Mouse (Mus musculus) heart, embryonic 13.5 days (tissue): ENCODE data around the gene Gm3336. TPM values are rescaled to one million over a fixed set of nuclear protein-coding genes. Genes with fewer than 3 reads are reported as not detected.

Experiments used
- ATAC-seq: fragments of 200-750 bp; cut with Nextera tagmentation; 2 replicates; pipeline ENCODE4 v1.8.0; 2017; ENCODE audit warnings: moderate TSS enrichment; ENCODE audit not compliant: insufficient number of reproducible peaks, low FRiP score, low TSS enrichment; ENCODE audit errors: extremely low read depth
- H3K27ac ChIP-seq: fragments of 300-500 bp; sonication (generic); replicated peaks from 2 replicates; pipeline ENCODE4 v1.5.1; 2015; ENCODE audit warnings: moderate library complexity, mild to moderate bottlenecking, inconsistent platforms
- H3K27me3 ChIP-seq: fragments of 300-500 bp; sonication (generic); replicated peaks from 2 replicates; pipeline ENCODE4 v1.6.1; 2015; ENCODE audit warnings: mild to moderate bottlenecking, inconsistent platforms
- H3K36me3 ChIP-seq: fragments of 300-500 bp; sonication (generic); 2 replicates; pipeline ENCODE4 v1.6.1; 2015; ENCODE audit warnings: mild to moderate bottlenecking, inconsistent platforms
- H3K4me1 ChIP-seq: fragments of 300-500 bp; sonication (generic); 2 replicates; pipeline ENCODE4 v1.6.1; 2015; ENCODE audit warnings: inconsistent platforms
- H3K4me2 ChIP-seq: fragments of 300-500 bp; sonication (generic); 2 replicates; pipeline ENCODE4 v1.6.1; 2015; ENCODE audit warnings: inconsistent platforms, mild to moderate bottlenecking, moderate library complexity
- H3K4me3 ChIP-seq: fragments of 300-500 bp; sonication (generic); 2 replicates; pipeline ENCODE4 v1.5.1; 2015; ENCODE audit warnings: moderate library complexity, mild to moderate bottlenecking, inconsistent platforms
- H3K9ac ChIP-seq: fragments of 300-500 bp; sonication (generic); 2 replicates; pipeline ENCODE4 v1.6.1; 2015; ENCODE audit warnings: inconsistent platforms, mild to moderate bottlenecking, moderate library complexity
- H3K9me3 ChIP-seq: fragments of 300-500 bp; sonication (generic); 2 replicates; pipeline ENCODE4 v1.6.1; 2016; ENCODE audit warnings: inconsistent platforms
- WGBS: fragments of 180-500 bp; shearing (Covaris S2); methylation state at CpG from one replicate; pipeline ENCODE4 v1.1.7; 2015; ENCODE audit warnings: mixed read lengths; 5-methylcytosine and 5-hydroxymethylcytosine counted together
- polyA plus RNA-seq: library from polyadenylated mRNA; unstranded; fragments of >200 nt; fragmentation: Nextera tagmentation; extraction: Ambion mirVana; gene quantifications from 2 replicates; pipeline ENCODE4 v1.2.1, GENCODE M21; 2015

Gm3336 gene
- polyA plus RNA-seq, result not detected in 2 replicates

GRCm38 (mm10) chr8:70718297-70718696, at the start of gene Gm3336:
Gene Gm3336, plus strand, starts transcription at chr8:70718543.
- Histone ChIP-seq H3K4me1 (no peaks in the 10 kb centered on the region), H3K27me3 (peaks cover 54% of the 10 kb centered on the region), H3K36me3 (no peaks in the 10 kb centered on the region), H3K4me2 (no peak within 1 kb of the TSS), H3K4me3 (no peak within 1 kb of the TSS), H3K27ac (no peak within 1 kb of the TSS), H3K9me3 (no peaks in the 10 kb centered on the region), H3K9ac (no peak within 1 kb of the TSS)
- no peak for ATAC-seq
- WGBS, result 2% methylated on average over 19 of the region's 19 CpGs

- H3K36me3 ChIP-seq, result 0 out of 2 replicates have a peak, but pooled peaks cover 4% of the 10 kb centered on the region
- H3K4me3 ChIP-seq, result no peak overlapping the region
- ATAC-seq, result no peak
- H3K9ac ChIP-seq, result no peak overlapping the region
- H3K27me3 ChIP-seq, result no peaks in the 10 kb centered on the region
- 63% methylated on average over 10 of the region's 10 CpGs for WGBS
- H3K9me3 ChIP-seq, result no peaks in the 10 kb centered on the region
- H3K4me2 ChIP-seq, result no peak overlapping the region
- peaks cover 34% of the 10 kb centered on the region for H3K4me1 ChIP-seq
- H3K27ac ChIP-seq, result no peak overlapping the region; the same call in 1 of the 2 replicates
These were observed 46.6 kb upstream of the Gm3336 start for GRCm38 (mm10) chr8:70671615-70672324.

GRCm38 (mm10) chr8:70672325-70673078, 45.8 kb upstream of the Gm3336 start:
- peak overlapping the region; percentile 83 for H3K9ac ChIP-seq
- H3K27me3 ChIP-seq, result no peaks in the 10 kb centered on the region
- no peaks in the 10 kb centered on the region for H3K9me3 ChIP-seq
- H3K4me2 ChIP-seq, result peak overlapping the region; percentile 72
- peak overlapping the region; percentile 74 for H3K4me3 ChIP-seq
- WGBS, result 34% methylated on average over 19 of the region's 19 CpGs
- ATAC-seq, result no peak
- H3K27ac ChIP-seq, result peak overlapping the region; percentile 96
- H3K4me1 ChIP-seq, result peaks cover 31% of the 10 kb centered on the region
- H3K36me3 ChIP-seq, result peaks cover 11% of the 10 kb centered on the region

- peak within 1 kb of the TSS; percentile 74 for H3K4me3 ChIP-seq
- ATAC-seq, result peak; percentile 90
- peak within 1 kb of the TSS; percentile 83 for H3K9ac ChIP-seq
- H3K9me3 ChIP-seq, result no peaks in the 10 kb centered on the region
- H3K4me1 ChIP-seq, result peaks cover 31% of the 10 kb centered on the region
- H3K36me3 ChIP-seq, result peaks cover 19% of the 10 kb centered on the region
- no peaks in the 10 kb centered on the region for H3K27me3 ChIP-seq
- H3K4me2 ChIP-seq, result peak within 1 kb of the TSS; percentile 72
- under 1% methylated on average over 60 of the region's 60 CpGs for WGBS
- H3K27ac ChIP-seq, result peak within 1 kb of the TSS; percentile 96
These were observed 45.1 kb upstream of the Gm3336 start, which contains the start of gene Lsm4 for GRCm38 (mm10) chr8:70673079-70673856. Gene Lsm4, plus strand, starts transcription at chr8:70673248.

GRCm38 (mm10) chr8:70674109-70674508, 44.2 kb upstream of the Gm3336 start:
- Histone ChIP-seq H3K4me3 (peak overlapping the region; percentile 74), H3K9ac (peak overlapping the region; percentile 81), H3K4me1 (peaks cover 32% of the 10 kb centered on the region), H3K27me3 (no peaks in the 10 kb centered on the region), H3K36me3 (peaks cover 27% of the 10 kb centered on the region), H3K27ac (peak overlapping the region; percentile 96), H3K4me2 (peak overlapping the region; percentile 72), H3K9me3 (no peaks in the 10 kb centered on the region)
- 81% methylated on average over 3 of the region's 3 CpGs for WGBS
- ATAC-seq, result no peak

GRCm38 (mm10) chr8:70674716-70675115, 43.6 kb upstream of the Gm3336 start:
- Histone ChIP-seq H3K4me3 (no peak overlapping the region), H3K36me3 (peaks cover 33% of the 10 kb centered on the region), H3K4me1 (peaks cover 37% of the 10 kb centered on the region), H3K27ac (peak overlapping the region; percentile 96), H3K9me3 (no peaks in the 10 kb centered on the region), H3K27me3 (no peaks in the 10 kb centered on the region), H3K4me2 (peak overlapping the region; percentile 72), H3K9ac (peak overlapping the region; percentile 81; the same call in 1 of the 2 replicates)
- ATAC-seq, result no peak
- 81% methylated on average over 4 of the region's 4 CpGs for WGBS

GRCm38 (mm10) chr8:70675336-70675735, 43.0 kb upstream of the Gm3336 start:
- H3K27me3 ChIP-seq, result no peaks in the 10 kb centered on the region
- 68% methylated on average over 1 of the region's 1 CpGs for WGBS
- no peak overlapping the region; the same call in 1 of the 2 replicates for H3K9ac ChIP-seq
- H3K27ac ChIP-seq, result no peak overlapping the region; the same call in 1 of the 2 replicates
- H3K36me3 ChIP-seq, result peaks cover 35% of the 10 kb centered on the region
- peaks cover 41% of the 10 kb centered on the region for H3K4me1 ChIP-seq
- ATAC-seq, result no peak
- H3K4me3 ChIP-seq, result no peak overlapping the region
- H3K9me3 ChIP-seq, result no peaks in the 10 kb centered on the region
- H3K4me2 ChIP-seq, result no peak overlapping the region

GRCm38 (mm10) chr8:70677451-70678080, 40.8 kb upstream of the Gm3336 start:
- no peak overlapping the region for H3K4me2 ChIP-seq
- H3K27ac ChIP-seq, result no peak overlapping the region
- peaks cover 44% of the 10 kb centered on the region for H3K4me1 ChIP-seq
- H3K36me3 ChIP-seq, result peaks cover 35% of the 10 kb centered on the region
- peak overlapping the region; percentile 33; the same call in 1 of the 2 replicates for H3K9ac ChIP-seq
- H3K27me3 ChIP-seq, result no peaks in the 10 kb centered on the region
- no peak for ATAC-seq
- no peaks in the 10 kb centered on the region for H3K9me3 ChIP-seq
- 89% methylated on average over 15 of the region's 15 CpGs for WGBS
- H3K4me3 ChIP-seq, result no peak overlapping the region

- Histone ChIP-seq H3K9me3 (no peaks in the 10 kb centered on the region), H3K27me3 (no peaks in the 10 kb centered on the region), H3K36me3 (peaks cover 35% of the 10 kb centered on the region), H3K27ac (no peak overlapping the region), H3K9ac (no peak overlapping the region), H3K4me2 (no peak overlapping the region), H3K4me3 (no peak overlapping the region), H3K4me1 (peaks cover 47% of the 10 kb centered on the region)
- no peak for ATAC-seq
These were observed 39.7 kb upstream of the Gm3336 start for GRCm38 (mm10) chr8:70678679-70679078.

- Histone ChIP-seq H3K27ac (0 out of 2 replicates have a peak overlapping the region, but pooled peaks have one; percentile 21), H3K4me2 (no peak overlapping the region), H3K36me3 (peaks cover 35% of the 10 kb centered on the region), H3K9me3 (no peaks in the 10 kb centered on the region), H3K4me3 (no peak overlapping the region), H3K27me3 (no peaks in the 10 kb centered on the region), H3K4me1 (peaks cover 39% of the 10 kb centered on the region), H3K9ac (no peak overlapping the region)
- no peak for ATAC-seq
- WGBS, result 90% methylated on average over 4 of the region's 4 CpGs
These were observed 38.9 kb upstream of the Gm3336 start for GRCm38 (mm10) chr8:70679404-70679803.
